Mouse (Mus musculus): ENCODE measurements around the gene Eps15.

DNA sequence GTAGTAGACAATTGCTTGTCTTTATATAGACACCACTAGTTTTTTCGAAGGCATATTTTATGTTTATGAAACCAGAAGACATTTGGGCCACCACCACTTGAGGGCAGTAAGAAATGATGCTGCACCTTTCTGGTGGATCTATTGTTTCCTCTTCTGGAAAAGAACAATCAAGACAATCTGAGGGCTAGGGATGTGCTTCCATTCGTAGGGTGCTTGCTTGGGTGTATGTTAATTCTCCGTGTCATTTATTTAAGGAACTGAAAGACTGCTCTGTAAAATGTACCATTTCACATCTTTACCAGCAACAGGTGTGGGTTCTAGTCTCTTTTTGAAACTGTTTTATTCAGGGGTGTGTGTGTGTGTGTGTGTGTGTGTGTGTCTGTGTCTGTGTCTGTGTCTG is 11.2 kb upstream of the Eps15 start:
- TF ChIP-seq CTCF (IDR thresholded peaks at IDR 0.05; ENCODE audit: borderline replicate concordance, insufficient read depth, low read depth, low read length), result no peak
- TF ChIP-seq POLR2A (IDR thresholded peaks at IDR 0.05; ENCODE audit: borderline replicate concordance, insufficient read depth, low read length), result no peak

Data from cerebellum, adult 2 months (tissue).